Mouse (Mus musculus) embryonic facial prominence, embryonic 14.5 days (tissue): ENCODE results near the gene Spice1. TPM values are rescaled to one million over a fixed set of nuclear protein-coding genes. Genes with fewer than 3 reads are reported as not detected.
A peak's percentile ranks its signal among the peaks of the same experiment; 100 is the strongest.

Source experiments
- ATAC-seq: fragments of 200-750 bp; cut with Nextera tagmentation; 2 replicates; pipeline ENCODE4 v1.8.0; 2017; ENCODE audit warnings: low read depth, moderate number of reproducible peaks, moderate TSS enrichment
- DNase-seq: peaks from one replicate; pipeline ENCODE4 v3.0.0-alpha.2; 2015; ENCODE audit warnings: low spot score
- H3K27ac ChIP-seq: fragments of 300-500 bp; sonication (generic); replicated peaks from 2 replicates; pipeline ENCODE4 v1.5.1; 2014; ENCODE audit warnings: low read depth, mild to moderate bottlenecking, low read length, moderate library complexity
- H3K27me3 ChIP-seq: fragments of 300-500 bp; sonication (generic); replicated peaks from 2 replicates; pipeline ENCODE4 v1.6.1; 2014; ENCODE audit warnings: low read length; ENCODE audit not compliant: control insufficient read depth, insufficient read depth
- H3K36me3 ChIP-seq: fragments of 300-500 bp; sonication (generic); 2 replicates; pipeline ENCODE4 v1.6.1; 2014; ENCODE audit warnings: low read length, mixed read lengths; ENCODE audit not compliant: control insufficient read depth, insufficient read depth
- H3K4me1 ChIP-seq: fragments of 300-500 bp; sonication (generic); 2 replicates; pipeline ENCODE4 v1.6.1; 2014; ENCODE audit warnings: antibody characterized with exemption, low read length; ENCODE audit not compliant: control insufficient read depth, insufficient read depth
- H3K4me2 ChIP-seq: fragments of 300-500 bp; sonication (generic); 2 replicates; pipeline ENCODE4 v1.6.1; 2014; ENCODE audit warnings: low read depth, mild to moderate bottlenecking, low read length, moderate library complexity, mixed read lengths
- H3K4me3 ChIP-seq: fragments of 300-500 bp; sonication (generic); 2 replicates; pipeline ENCODE4 v1.5.1; 2014; ENCODE audit warnings: low read depth, mild to moderate bottlenecking, low read length
- H3K9ac ChIP-seq: fragments of 300-500 bp; sonication (generic); 2 replicates; pipeline ENCODE4 v1.6.1; 2014; ENCODE audit warnings: low read depth, mild to moderate bottlenecking, low read length, moderate library complexity, mixed read lengths
- H3K9me3 ChIP-seq: fragments of 300-500 bp; sonication (generic); 2 replicates; pipeline ENCODE4 v1.6.1; 2016; ENCODE audit warnings: low read length; ENCODE audit not compliant: control insufficient read depth
- WGBS: fragments of 180-500 bp; shearing (Covaris S2); extraction: QIAGEN DNeasy Blood & Tissue Kit; methylation state at CpG from one replicate; pipeline ENCODE4 v1.1.7; 2014; 5-methylcytosine and 5-hydroxymethylcytosine counted together
- polyA plus RNA-seq: library from polyadenylated mRNA; unstranded; fragments of >200 nt; fragmentation: Nextera tagmentation; extraction: Ambion mirVana; gene quantifications from 2 replicates; pipeline ENCODE4 v1.2.1, GENCODE M21; 2014

The Spice1 gene
- polyA plus RNA-seq, 1 experiment from 2014 or later: 28.8 TPM

- H3K27ac ChIP-seq: no peak overlapping the region
- H3K9me3 ChIP-seq: no peaks in the 10 kb centered on the region
- no peak for DNase-seq
- no peak overlapping the region for H3K4me3 ChIP-seq
- no peak overlapping the region for H3K9ac ChIP-seq
- peaks cover 24% of the 10 kb centered on the region for H3K36me3 ChIP-seq
- ATAC-seq: no peak
- no peaks in the 10 kb centered on the region; the same call in 1 of the 2 replicates for H3K4me1 ChIP-seq
- H3K27me3 ChIP-seq: no peaks in the 10 kb centered on the region
- WGBS: 80% methylated on average over 1 of the region's 1 CpGs
- no peak overlapping the region for H3K4me2 ChIP-seq
Measured at GRCm38 (mm10) chr16:44384251-44384650, 37.3 kb downstream of the Spice1 start.

GRCm38 (mm10) chr16:44391877-44392548, 45.1 kb downstream of the Spice1 start:
- H3K36me3 ChIP-seq: peaks cover 15% of the 10 kb centered on the region
- 41% methylated on average over 9 of the region's 9 CpGs for WGBS
- ATAC-seq (no peak), DNase-seq (peak; percentile 56)
- H3K4me2 ChIP-seq: no peak overlapping the region
- H3K27me3 ChIP-seq: no peaks in the 10 kb centered on the region
- H3K4me1 ChIP-seq: peaks cover 9% of the 10 kb centered on the region; the same call in 1 of the 2 replicates
- no peak overlapping the region for H3K27ac ChIP-seq
- H3K4me3 ChIP-seq: no peak overlapping the region
- H3K9me3 ChIP-seq: no peaks in the 10 kb centered on the region
- H3K9ac ChIP-seq: no peak overlapping the region

GRCm38 (mm10) chr16:44394577-44395243, 47.8 kb downstream of the Spice1 start, which contains the start of gene Cfap44:
Gene Cfap44 (plus strand): TSS chr16:44394796.
- Histone ChIP-seq H3K4me1 (peaks cover 9% of the 10 kb centered on the region; the same call in 1 of the 2 replicates), H3K27me3 (no peaks in the 10 kb centered on the region), H3K36me3 (peaks cover under 1% of the 10 kb centered on the region), H3K9me3 (no peaks in the 10 kb centered on the region), H3K4me3 (peak within 1 kb of the TSS; percentile 33), H3K9ac (peak within 1 kb of the TSS; percentile 53), H3K4me2 (peak within 1 kb of the TSS; percentile 65), H3K27ac (no peak within 1 kb of the TSS)
- peak; percentile 86 for ATAC-seq
- 2% methylated on average over 17 of the region's 17 CpGs for WGBS
- peak; percentile 94 for DNase-seq

- Histone ChIP-seq H3K36me3 (no peaks in the 10 kb centered on the region), H3K27me3 (no peaks in the 10 kb centered on the region), H3K4me1 (no peaks in the 10 kb centered on the region), H3K4me2 (no peak overlapping the region), H3K9ac (no peak overlapping the region), H3K27ac (no peak overlapping the region), H3K9me3 (0 out of 2 replicates have a peak, but pooled peaks cover 9% of the 10 kb centered on the region), H3K4me3 (no peak overlapping the region)
- no peak for ATAC-seq
- WGBS: 91% methylated on average over 5 of the region's 5 CpGs
- no peak for DNase-seq
Measured at GRCm38 (mm10) chr16:44404933-44405332, 58.0 kb downstream of the Spice1 start.

- H3K4me2 ChIP-seq: no peak overlapping the region
- no peaks in the 10 kb centered on the region for H3K4me1 ChIP-seq
- H3K36me3 ChIP-seq: no peaks in the 10 kb centered on the region
Measured at GRCm38 (mm10) chr16:44407211-44407610, 60.3 kb downstream of the Spice1 start.

GRCm38 (mm10) chr16:44408290-44408689, 61.4 kb downstream of the Spice1 start:
- DNase-seq (no peak), ATAC-seq (no peak)
- 90% methylated on average over 2 of the region's 2 CpGs for WGBS
- Histone ChIP-seq H3K4me1 (no peaks in the 10 kb centered on the region), H3K9me3 (0 out of 2 replicates have a peak, but pooled peaks cover 9% of the 10 kb centered on the region), H3K4me3 (no peak overlapping the region), H3K27me3 (no peaks in the 10 kb centered on the region), H3K36me3 (no peaks in the 10 kb centered on the region), H3K27ac (no peak overlapping the region), H3K4me2 (no peak overlapping the region), H3K9ac (no peak overlapping the region)

More at GRCm38 (mm10) chr16:44407211-44407610, 60.3 kb downstream of the Spice1 start:
- Histone ChIP-seq H3K27ac (no peak overlapping the region), H3K9me3 (0 out of 2 replicates have a peak, but pooled peaks cover 9% of the 10 kb centered on the region), H3K4me3 (no peak overlapping the region), H3K27me3 (no peaks in the 10 kb centered on the region), H3K9ac (no peak overlapping the region)
- DNase-seq (no peak), ATAC-seq (no peak)
- 87% methylated on average over 5 of the region's 5 CpGs for WGBS

- no peak for DNase-seq
- no peaks in the 10 kb centered on the region for H3K4me1 ChIP-seq
- no peaks in the 10 kb centered on the region for H3K36me3 ChIP-seq
- WGBS: 57% methylated on average over 6 of the region's 6 CpGs
- no peaks in the 10 kb centered on the region for H3K27me3 ChIP-seq
- no peak overlapping the region for H3K9ac ChIP-seq
- H3K9me3 ChIP-seq: no peaks in the 10 kb centered on the region
- no peak for ATAC-seq
- H3K27ac ChIP-seq: no peak overlapping the region
- H3K4me2 ChIP-seq: no peak overlapping the region
- no peak overlapping the region for H3K4me3 ChIP-seq
Measured at GRCm38 (mm10) chr16:44410176-44410575, 63.3 kb downstream of the Spice1 start.

GRCm38 (mm10) chr16:44417596-44417995, 70.7 kb downstream of the Spice1 start:
- Histone ChIP-seq H3K4me3 (no peak overlapping the region), H3K4me2 (peak overlapping the region; percentile 24; the same call in 1 of the 2 replicates), H3K9me3 (no peaks in the 10 kb centered on the region), H3K4me1 (0 out of 2 replicates have a peak, but pooled peaks cover 8% of the 10 kb centered on the region), H3K9ac (no peak overlapping the region), H3K36me3 (no peaks in the 10 kb centered on the region), H3K27ac (no peak overlapping the region), H3K27me3 (no peaks in the 10 kb centered on the region)
- 52% methylated on average over 8 of the region's 8 CpGs for WGBS
- DNase-seq (peak; percentile 32), ATAC-seq (no peak)
